Mouse (Mus musculus): Measurements from ENCODE around the gene Tmem54. TPM values are rescaled to one million over a fixed set of nuclear protein-coding genes. Genes with fewer than 3 reads are reported as not detected.
A peak's percentile ranks its signal among the peaks of the same experiment; 100 is the strongest.

Tmem54 gene
- polyA plus RNA-seq (2015; fragmentation: Nextera tagmentation; extraction: Ambion mirVana), result 26.6 and 26.9 TPM in 2 replicates

- Histone ChIP-seq H3K9ac (0 out of 2 replicates have a peak within 1 kb of the TSS, but pooled peaks have one; percentile 15), H3K27ac (replicated peaks) (no peak within 1 kb of the TSS), H3K4me3 (replicated peaks) (peak within 1 kb of the TSS; percentile 39), H3K27me3 (peaks cover 42% of the 10 kb centered on the region), H3K4me2 (replicated peaks) (peak within 1 kb of the TSS; percentile 51), H3K36me3 (no peaks in the 10 kb centered on the region), H3K4me1 (peaks cover 22% of the 10 kb centered on the region), H3K9me3 (replicated peaks) (no peaks in the 10 kb centered on the region)
- 2% methylated on average over 40 of the region's 40 CpGs for WGBS
- ATAC-seq (ENCODE audit: insufficient number of reproducible peaks, low FRiP score, low TSS enrichment, low read depth), result peak; percentile 26; the same call in 1 of the 2 replicates
Observed at GRCm38 (mm10) chr4:129105356-129105755, at the start of gene Tmem54. Tmem54 (plus strand) TSS chr4:129105548.

GRCm38 (mm10) chr4:129055562-129055961 is 49.8 kb upstream of the Tmem54 start:
- Histone ChIP-seq H3K4me3 (replicated peaks) (no peak overlapping the region), H3K27ac (replicated peaks) (no peak overlapping the region), H3K4me1 (peaks cover 9% of the 10 kb centered on the region), H3K4me2 (replicated peaks) (no peak overlapping the region), H3K36me3 (no peaks in the 10 kb centered on the region), H3K9me3 (replicated peaks) (no peaks in the 10 kb centered on the region), H3K9ac (no peak overlapping the region), H3K27me3 (peaks cover 8% of the 10 kb centered on the region)
- no peak for ATAC-seq (ENCODE audit: insufficient number of reproducible peaks, low FRiP score, low TSS enrichment, low read depth)
- 83% methylated on average over 5 of the region's 5 CpGs for WGBS

DNA sequence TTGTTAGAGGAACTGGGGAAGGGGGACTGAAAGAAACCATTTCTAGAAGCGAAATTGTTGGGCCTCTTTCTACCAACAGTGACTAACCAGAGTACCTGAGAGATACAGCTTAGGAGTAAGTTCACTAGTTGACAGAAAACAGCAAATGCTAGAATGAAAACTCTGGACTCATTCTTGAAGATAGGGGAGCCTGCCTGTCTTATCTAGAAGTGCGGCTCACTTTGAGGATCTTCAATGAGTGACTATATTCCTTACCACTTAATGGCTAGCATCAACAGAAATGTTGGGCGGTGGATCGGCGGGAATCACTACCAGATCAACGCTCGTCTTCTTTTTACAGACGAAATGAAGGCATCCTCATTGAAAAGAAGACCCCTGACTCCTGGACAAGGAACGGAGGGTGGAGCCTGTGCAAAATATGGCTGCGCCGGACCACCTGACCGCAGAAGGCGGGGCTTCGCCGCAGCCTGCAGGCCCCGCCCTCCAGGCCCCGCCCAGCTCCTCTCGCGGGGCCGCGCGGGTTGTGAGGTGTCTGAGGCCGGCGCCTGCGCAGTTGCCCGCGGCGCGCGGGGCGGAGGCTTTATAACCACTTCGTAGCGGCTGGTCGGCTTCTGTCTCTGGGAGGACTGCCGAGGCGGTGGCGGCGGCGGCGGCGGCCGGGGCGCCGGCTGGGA is 47.7 kb upstream of the Tmem54 start:
- no peaks in the 10 kb centered on the region for H3K36me3 ChIP-seq
- no peaks in the 10 kb centered on the region for H3K9me3 ChIP-seq (replicated peaks)
- H3K27ac ChIP-seq (replicated peaks), result peak overlapping the region; percentile 91
- peak overlapping the region; percentile 82 for H3K9ac ChIP-seq
- peaks cover 9% of the 10 kb centered on the region for H3K4me1 ChIP-seq
- H3K4me3 ChIP-seq (replicated peaks), result peak overlapping the region; percentile 83
- peak overlapping the region; percentile 99 for H3K4me2 ChIP-seq (replicated peaks)
- ATAC-seq (ENCODE audit: insufficient number of reproducible peaks, low FRiP score, low TSS enrichment, low read depth), result peak; percentile 96
- H3K27me3 ChIP-seq, result no peaks in the 10 kb centered on the region
- WGBS, result 4% methylated on average over 35 of the region's 44 CpGs

DNA sequence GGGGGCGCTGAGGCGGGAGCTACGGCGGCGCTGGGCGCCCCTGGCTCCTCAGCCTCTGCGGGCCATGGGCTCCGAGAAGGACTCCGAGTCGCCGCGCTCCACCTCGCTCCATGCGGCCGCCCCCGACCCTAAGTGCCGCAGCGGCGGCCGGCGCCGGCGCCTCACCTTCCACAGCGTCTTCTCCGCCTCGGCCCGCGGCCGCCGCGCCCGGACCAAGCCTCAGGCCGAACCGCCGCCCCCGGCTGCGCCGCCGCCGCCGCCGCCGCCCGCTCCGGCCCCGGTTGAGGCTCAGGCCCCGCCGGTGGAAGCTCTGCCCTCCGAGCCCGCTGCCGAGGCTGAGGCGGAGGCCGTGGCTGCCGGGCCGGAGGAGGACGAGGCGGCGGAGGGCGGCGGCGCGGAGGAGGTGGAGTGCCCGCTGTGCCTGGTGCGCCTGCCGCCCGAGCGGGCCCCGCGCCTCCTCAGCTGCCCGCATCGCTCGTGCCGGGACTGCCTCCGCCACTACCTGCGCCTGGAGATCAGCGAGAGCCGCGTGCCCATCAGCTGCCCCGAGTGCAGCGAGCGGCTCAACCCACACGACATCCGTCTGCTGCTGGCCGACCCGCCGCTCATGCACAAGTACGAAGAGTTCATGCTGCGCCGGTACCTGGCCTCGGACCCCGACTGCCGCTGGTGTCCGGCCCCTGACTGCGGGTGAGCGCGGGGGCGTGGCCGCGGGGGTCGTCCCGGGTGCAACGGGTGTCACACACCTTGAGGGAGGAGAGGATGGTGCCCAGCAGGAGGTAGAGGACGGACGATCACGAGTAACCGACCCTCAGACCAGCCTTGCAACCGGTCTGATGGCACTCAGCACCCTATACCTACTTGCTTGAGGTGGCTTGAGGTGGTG is 46.9 kb upstream of the Tmem54 start, which contains the start of gene Rnf19b:
Rnf19b (plus strand) TSS at position 65 of the 886 bp plus-strand sequence.
- Histone ChIP-seq H3K36me3 (no peaks in the 10 kb centered on the region), H3K4me1 (peaks cover 9% of the 10 kb centered on the region), H3K27me3 (no peaks in the 10 kb centered on the region), H3K9me3 (replicated peaks) (no peaks in the 10 kb centered on the region), H3K27ac (replicated peaks) (peak within 1 kb of the TSS; percentile 91), H3K4me3 (replicated peaks) (peak within 1 kb of the TSS; percentile 83), H3K9ac (peak within 1 kb of the TSS; percentile 82), H3K4me2 (replicated peaks) (peak within 1 kb of the TSS; percentile 99)
- ATAC-seq (ENCODE audit: insufficient number of reproducible peaks, low FRiP score, low TSS enrichment, low read depth), result peak; percentile 68
- WGBS, result under 1% methylated on average over 74 of the region's 107 CpGs

GRCm38 (mm10) chr4:129059125-129059551 is 46.2 kb upstream of the Tmem54 start:
- peak overlapping the region; percentile 99 for H3K4me2 ChIP-seq (replicated peaks)
- 0 out of 2 replicates have a peak, but pooled peaks have one; percentile 15 for ATAC-seq (ENCODE audit: insufficient number of reproducible peaks, low FRiP score, low TSS enrichment, low read depth)
- peaks cover 9% of the 10 kb centered on the region for H3K4me1 ChIP-seq
- no peaks in the 10 kb centered on the region for H3K9me3 ChIP-seq (replicated peaks)
- H3K4me3 ChIP-seq (replicated peaks), result peak overlapping the region; percentile 83
- peak overlapping the region; percentile 82 for H3K9ac ChIP-seq
- 2% methylated on average over 13 of the region's 13 CpGs for WGBS
- H3K27ac ChIP-seq (replicated peaks), result peak overlapping the region; percentile 91
- H3K36me3 ChIP-seq, result no peaks in the 10 kb centered on the region
- no peaks in the 10 kb centered on the region for H3K27me3 ChIP-seq

GRCm38 (mm10) chr4:129059922-129060321 is 45.4 kb upstream of the Tmem54 start:
- 40% methylated on average over 4 of the region's 4 CpGs for WGBS
- ATAC-seq (ENCODE audit: insufficient number of reproducible peaks, low FRiP score, low TSS enrichment, low read depth), result no peak
- no peaks in the 10 kb centered on the region for H3K9me3 ChIP-seq (replicated peaks)
- H3K9ac ChIP-seq, result 0 out of 2 replicates have a peak overlapping the region, but pooled peaks have one; percentile 2
- H3K27me3 ChIP-seq, result no peaks in the 10 kb centered on the region
- H3K4me1 ChIP-seq, result peaks cover 9% of the 10 kb centered on the region
- H3K36me3 ChIP-seq, result no peaks in the 10 kb centered on the region
- peak overlapping the region; percentile 83 for H3K4me3 ChIP-seq (replicated peaks)
- H3K4me2 ChIP-seq (replicated peaks), result peak overlapping the region; percentile 99
- no peak overlapping the region for H3K27ac ChIP-seq (replicated peaks)

DNA sequence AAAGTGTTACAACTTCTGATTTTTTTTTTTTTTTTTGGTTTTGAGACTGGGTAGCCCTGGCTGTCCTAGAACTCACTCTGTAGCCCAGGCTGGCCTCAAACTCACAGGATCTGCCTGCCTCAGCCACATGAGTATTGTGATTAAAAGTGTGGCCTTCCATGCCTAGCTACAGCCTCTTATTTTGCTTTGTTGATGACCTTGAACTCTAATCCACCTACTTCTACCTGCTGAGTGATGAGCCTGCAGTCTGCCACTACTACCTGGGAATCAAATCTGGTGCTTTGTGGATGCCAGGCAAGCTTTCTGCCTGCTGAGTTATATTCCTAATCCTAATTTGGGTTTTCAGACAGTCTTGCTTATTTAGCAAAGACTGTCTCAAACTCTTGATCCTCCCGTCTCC is 43.9 kb upstream of the Tmem54 start:
- Histone ChIP-seq H3K4me2 (replicated peaks) (no peak overlapping the region), H3K36me3 (no peaks in the 10 kb centered on the region), H3K9ac (no peak overlapping the region), H3K27ac (replicated peaks) (no peak overlapping the region), H3K9me3 (replicated peaks) (no peaks in the 10 kb centered on the region), H3K4me1 (peaks cover 9% of the 10 kb centered on the region), H3K4me3 (replicated peaks) (no peak overlapping the region), H3K27me3 (no peaks in the 10 kb centered on the region)
- 93% methylated on average over 1 of the region's 1 CpGs for WGBS
- ATAC-seq (ENCODE audit: insufficient number of reproducible peaks, low FRiP score, low TSS enrichment, low read depth), result no peak

- no peaks in the 10 kb centered on the region for H3K9me3 ChIP-seq (replicated peaks)
Observed at GRCm38 (mm10) chr4:129062281-129063075, 42.9 kb upstream of the Tmem54 start.

DNA sequence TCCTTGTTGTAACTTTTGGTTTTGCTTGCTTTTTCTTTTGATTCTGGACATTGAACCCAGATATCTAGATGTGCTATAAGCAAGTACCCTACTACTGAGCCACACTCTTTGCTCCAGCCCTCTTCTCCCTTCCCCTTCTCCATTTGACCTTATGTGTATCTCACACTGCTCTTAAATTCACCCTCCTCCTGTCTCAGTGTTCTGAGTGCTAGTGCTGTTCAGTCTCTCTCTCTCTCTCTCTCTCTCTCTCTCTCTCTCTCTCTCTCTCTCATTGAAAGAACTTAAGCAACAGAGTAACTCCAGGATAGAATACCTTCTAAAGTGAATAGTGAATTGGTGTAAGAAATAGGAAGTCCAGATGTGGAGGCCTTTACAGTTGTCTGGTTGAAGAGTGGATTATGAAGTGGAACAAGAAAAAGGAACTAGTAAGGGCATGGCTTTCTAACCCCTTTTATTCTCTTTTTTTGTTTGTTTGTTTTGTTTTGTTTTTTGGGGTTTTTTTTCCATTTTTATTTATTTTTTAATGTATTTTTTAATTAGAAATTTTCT is 39.6 kb upstream of the Tmem54 start:
- H3K4me2 ChIP-seq (replicated peaks), result no peak overlapping the region

More at GRCm38 (mm10) chr4:129062281-129063075, 42.9 kb upstream of the Tmem54 start:
- WGBS, result 85% methylated on average over 3 of the region's 3 CpGs
- H3K36me3 ChIP-seq, result no peaks in the 10 kb centered on the region
- H3K4me3 ChIP-seq (replicated peaks), result no peak overlapping the region
- H3K4me1 ChIP-seq, result peaks cover 13% of the 10 kb centered on the region
- no peak for ATAC-seq (ENCODE audit: insufficient number of reproducible peaks, low FRiP score, low TSS enrichment, low read depth)
- no peak overlapping the region for H3K27ac ChIP-seq (replicated peaks)
- H3K4me2 ChIP-seq (replicated peaks), result no peak overlapping the region
- H3K9ac ChIP-seq, result no peak overlapping the region
- no peaks in the 10 kb centered on the region for H3K27me3 ChIP-seq

GRCm38 (mm10) chr4:129067638-129068415 is 37.5 kb upstream of the Tmem54 start:
- Histone ChIP-seq H3K4me3 (replicated peaks) (no peak overlapping the region), H3K9me3 (replicated peaks) (no peaks in the 10 kb centered on the region), H3K27me3 (no peaks in the 10 kb centered on the region), H3K4me1 (peaks cover 13% of the 10 kb centered on the region), H3K36me3 (no peaks in the 10 kb centered on the region), H3K9ac (no peak overlapping the region), H3K4me2 (replicated peaks) (no peak overlapping the region), H3K27ac (replicated peaks) (no peak overlapping the region)
- ATAC-seq (ENCODE audit: insufficient number of reproducible peaks, low FRiP score, low TSS enrichment, low read depth), result no peak
- 74% methylated on average over 5 of the region's 5 CpGs for WGBS

More for the DNA sequence above, 39.6 kb upstream of the Tmem54 start:
- H3K27ac ChIP-seq (replicated peaks), result no peak overlapping the region
- peaks cover 13% of the 10 kb centered on the region for H3K4me1 ChIP-seq
- no peak overlapping the region for H3K4me3 ChIP-seq (replicated peaks)
- H3K36me3 ChIP-seq, result no peaks in the 10 kb centered on the region
- no peak overlapping the region for H3K9ac ChIP-seq
- ATAC-seq (ENCODE audit: insufficient number of reproducible peaks, low FRiP score, low TSS enrichment, low read depth), result no peak
- H3K9me3 ChIP-seq (replicated peaks), result no peaks in the 10 kb centered on the region
- H3K27me3 ChIP-seq, result no peaks in the 10 kb centered on the region
